Mouse (Mus musculus) adrenal gland (tissue): ENCODE results near the gene Vmn2r111.
"Not testable (repeated sequence)": the region's sequence is repeated elsewhere in the genome, so short reads cannot be mapped to it uniquely, and the experiment has no call there.

Experiments used
- intact Hi-C: fragments of 180-260 bp; cut with DNase I; formaldehyde crosslinking; loops from one replicate; pipeline ENCODE4 v1.15.1; 2025
- long read RNA-seq, 2 experiments: library from polyadenylated mRNA; unstranded; transcript quantifications; one replicate each; pipeline ENCODE4 v2.0.0; 2020; ENCODE audit warnings: borderline replicate concordance in 1 of 2; ENCODE audit not compliant: insufficient replicate concordance in 1 of 2

Gene Vmn2r111
- long read RNA-seq, experiment 1, result 0 reads
- long read RNA-seq, experiment 2, result 0 reads

DNA sequence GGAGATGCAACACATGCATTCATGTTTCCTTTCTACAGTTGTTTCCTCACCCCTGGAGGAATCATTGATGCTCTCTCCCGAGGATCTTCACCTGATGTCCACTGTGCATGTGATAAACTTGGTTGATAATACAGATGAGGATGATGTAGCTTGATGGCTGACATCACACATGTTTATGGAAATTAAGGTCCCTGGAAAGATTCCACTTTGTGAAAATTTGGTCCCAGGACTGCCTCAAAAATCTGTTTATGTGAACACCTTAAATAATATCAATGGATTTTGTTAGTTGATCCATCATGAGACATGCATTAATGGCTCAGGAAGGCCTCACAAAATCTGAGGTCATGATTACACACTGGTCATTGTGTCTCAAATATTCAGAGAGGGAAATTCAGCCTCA is at the start of gene Vmn2r111:
Gene Vmn2r111, minus strand, starts transcription at position 101 of the 400 bp plus-strand sequence.
- intact Hi-C loops, result not testable (repeated sequence)

DNA sequence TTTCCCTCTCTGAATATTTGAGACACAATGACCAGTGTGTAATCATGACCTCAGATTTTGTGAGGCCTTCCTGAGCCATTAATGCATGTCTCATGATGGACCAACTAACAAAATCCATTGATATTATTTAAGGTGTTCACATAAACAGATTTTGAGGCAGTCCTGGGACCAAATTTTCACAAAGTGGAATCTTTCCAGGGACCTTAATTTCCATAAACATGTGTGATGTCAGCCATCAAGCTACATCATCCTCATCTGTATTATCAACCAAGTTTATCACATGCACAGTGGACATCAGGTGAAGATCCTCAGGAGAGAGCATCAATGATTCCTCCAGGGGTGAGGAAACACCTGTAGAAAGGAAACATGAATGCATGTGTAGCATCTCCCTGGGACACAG is 27.4 kb upstream of the Vmn2r111 start, which contains the start of gene Vmn2r112:
Gene Vmn2r112, plus strand, starts transcription at position 301 of the 400 bp plus-strand sequence.
- intact Hi-C loops, result not testable (repeated sequence)

DNA sequence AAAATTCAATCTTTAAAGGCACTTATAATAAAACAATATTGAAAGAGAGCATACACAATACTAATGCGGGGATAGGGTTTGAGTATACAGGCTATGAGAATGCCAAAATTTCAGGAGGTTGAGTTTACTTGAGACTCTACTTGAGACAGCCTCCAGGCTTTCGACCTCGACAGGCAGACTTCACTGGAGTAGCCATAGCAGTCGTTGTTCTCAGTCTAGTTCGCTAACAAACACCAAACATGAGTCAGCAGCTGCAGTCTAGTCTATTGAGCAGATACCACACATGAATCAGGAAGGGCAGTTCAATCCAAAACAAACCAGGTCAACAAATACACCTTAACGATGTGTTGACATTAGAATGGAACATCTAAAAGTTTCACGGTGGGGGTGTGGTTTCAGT is 52.8 kb downstream of the Vmn2r111 start:
- intact Hi-C loops, result not testable (repeated sequence)

DNA sequence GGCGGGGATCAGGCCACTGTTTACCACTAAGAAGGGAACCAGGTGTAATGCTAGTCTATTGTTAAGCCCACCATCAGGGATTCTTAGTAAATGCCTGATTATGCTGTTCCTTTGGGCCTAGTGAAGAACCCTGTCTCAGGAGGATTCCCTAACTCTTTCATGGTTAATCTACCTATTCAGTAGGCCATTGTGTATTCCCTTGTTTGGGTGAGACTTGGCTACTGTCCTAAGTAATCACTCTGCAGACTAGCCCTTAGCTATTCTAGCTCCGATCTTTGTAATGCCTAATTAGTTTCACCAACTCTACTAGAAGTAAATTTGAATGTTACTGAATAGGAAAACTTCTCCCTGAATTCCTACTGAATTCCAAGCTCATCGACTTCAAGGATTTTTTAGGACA is 53.2 kb downstream of the Vmn2r111 start:
- intact Hi-C loops, result not testable (repeated sequence)

DNA sequence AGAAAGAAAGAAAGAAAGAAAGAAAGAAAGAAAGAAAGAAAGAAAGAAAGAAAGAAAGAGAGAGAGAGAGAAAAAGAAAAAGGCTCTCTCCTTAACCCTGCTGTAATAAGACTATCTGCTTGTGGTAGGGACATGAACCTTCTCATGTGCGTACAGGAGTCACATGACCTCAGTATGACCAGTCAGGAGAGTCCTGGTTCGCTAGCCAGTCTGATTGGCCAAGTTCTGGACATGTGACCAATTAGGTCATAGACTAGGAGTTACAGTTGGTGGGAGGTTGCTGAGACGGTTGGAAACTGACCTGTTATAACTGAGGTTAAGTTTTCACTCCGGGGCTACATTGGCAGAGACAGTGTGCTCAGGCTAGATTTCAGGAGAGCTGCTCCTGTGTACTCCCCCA is 76.2 kb downstream of the Vmn2r111 start:
- intact Hi-C loops, result no loop called here
